Mouse (Mus musculus): Measurements from ENCODE around the gene Tfec. TPM values are rescaled to one million over a fixed set of nuclear protein-coding genes. Genes with fewer than 3 reads are reported as not detected.

Tfec gene
- polyA plus RNA-seq (2016; fragmentation: Nextera tagmentation; extraction: Ambion mirVana) = 1.0 and 1.1 TPM in 2 replicates

DNA sequence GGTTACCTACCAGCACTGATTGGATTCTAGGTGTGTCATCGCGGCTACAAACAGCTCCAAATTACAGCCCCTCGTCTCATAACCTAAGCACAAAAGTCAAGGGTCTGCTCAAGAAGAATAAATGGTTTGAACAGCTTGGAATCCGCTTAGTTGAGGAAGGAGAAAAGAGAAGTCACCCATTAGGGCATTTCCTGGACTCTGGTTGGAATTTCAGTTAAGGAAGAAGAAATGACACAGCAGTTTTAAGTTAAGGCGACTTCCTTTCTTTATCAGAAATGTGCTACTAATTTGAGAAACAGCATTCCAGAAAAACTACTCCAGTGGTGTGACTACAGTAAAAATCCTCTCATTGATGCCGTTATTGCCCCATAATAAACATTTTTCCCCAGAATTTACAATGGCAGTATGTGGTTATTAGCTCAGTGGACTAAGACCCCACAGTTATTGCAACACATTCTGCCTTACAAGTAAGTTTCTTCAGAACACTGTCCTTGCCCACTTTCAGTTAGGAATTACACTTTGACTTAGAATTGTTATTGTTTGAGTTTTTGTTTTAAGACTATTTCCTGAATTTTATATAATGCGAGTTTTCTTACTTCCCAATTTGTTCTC, at the start of gene Tfec:
Gene Tfec, minus strand, starts transcription at position 191 of the 612 bp plus-strand sequence.
- no peaks in the 10 kb centered on the region for H3K36me3 ChIP-seq (replicated peaks)
- 77% methylated on average over 7 of the region's 7 CpGs for WGBS
- H3K27ac ChIP-seq (replicated peaks) = no peak within 1 kb of the TSS
- H3K4me1 ChIP-seq = peaks cover 7% of the 10 kb centered on the region
- no peak for DNase-seq (ENCODE audit: low spot score)
- no peaks in the 10 kb centered on the region for H3K9me3 ChIP-seq
- no peaks in the 10 kb centered on the region for H3K27me3 ChIP-seq (replicated peaks; ENCODE audit: low read depth, poor library complexity, severe bottlenecking)
- no peak within 1 kb of the TSS for H3K4me3 ChIP-seq

DNA sequence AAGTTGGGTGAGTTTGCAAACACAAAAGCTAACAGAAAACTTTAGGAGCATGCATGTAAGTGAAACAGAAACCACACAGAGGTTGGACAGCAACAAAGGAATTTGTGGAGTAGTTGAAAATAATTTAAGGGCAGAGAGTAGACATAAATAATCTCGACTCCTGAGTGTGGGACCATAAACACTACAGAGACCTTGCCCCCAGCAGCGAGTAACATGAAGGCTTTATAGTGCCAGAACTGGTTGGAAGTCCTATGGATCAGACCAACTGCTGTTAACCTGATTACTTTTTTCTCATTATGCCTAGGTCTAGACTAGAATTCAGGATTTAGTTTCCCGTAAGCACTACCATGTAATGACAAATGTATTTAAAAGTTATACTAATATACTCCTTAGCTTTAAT, 49.6 kb upstream of the Tfec start:
- Histone ChIP-seq H3K27ac (replicated peaks) (no peak overlapping the region), H3K4me1 (no peaks in the 10 kb centered on the region), H3K9me3 (no peaks in the 10 kb centered on the region), H3K4me3 (no peak overlapping the region), H3K27me3 (replicated peaks; ENCODE audit: low read depth, poor library complexity, severe bottlenecking) (no peaks in the 10 kb centered on the region), H3K36me3 (replicated peaks) (no peaks in the 10 kb centered on the region)
- DNase-seq (ENCODE audit: low spot score) = no peak
- 83% methylated on average over 3 of the region's 3 CpGs for WGBS

DNA sequence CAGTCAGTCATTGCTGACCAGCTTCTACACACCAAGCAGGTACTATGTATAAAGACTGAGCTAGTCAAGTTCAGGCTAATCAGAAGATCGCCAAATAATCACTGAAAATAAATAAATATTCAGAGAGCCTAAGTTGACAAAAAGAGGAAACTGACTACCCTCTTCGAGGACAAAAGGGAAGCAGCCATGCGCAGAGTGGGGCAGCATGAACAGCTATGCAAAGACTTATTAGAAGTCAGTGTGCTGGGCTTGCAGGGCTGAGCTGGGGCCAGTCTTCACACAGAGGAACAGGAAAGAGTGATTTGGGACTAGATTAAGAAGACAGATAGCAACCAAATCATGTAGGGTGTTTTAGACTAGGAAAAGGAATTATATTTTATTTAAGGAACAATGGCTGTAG, 45.3 kb upstream of the Tfec start:
- Histone ChIP-seq H3K36me3 (replicated peaks) (no peaks in the 10 kb centered on the region), H3K9me3 (no peaks in the 10 kb centered on the region), H3K27me3 (replicated peaks; ENCODE audit: low read depth, poor library complexity, severe bottlenecking) (no peaks in the 10 kb centered on the region), H3K27ac (replicated peaks) (no peak overlapping the region), H3K4me3 (no peak overlapping the region), H3K4me1 (no peaks in the 10 kb centered on the region)
- DNase-seq (ENCODE audit: low spot score) = no peak
- 83% methylated on average over 3 of the region's 3 CpGs for WGBS

DNA sequence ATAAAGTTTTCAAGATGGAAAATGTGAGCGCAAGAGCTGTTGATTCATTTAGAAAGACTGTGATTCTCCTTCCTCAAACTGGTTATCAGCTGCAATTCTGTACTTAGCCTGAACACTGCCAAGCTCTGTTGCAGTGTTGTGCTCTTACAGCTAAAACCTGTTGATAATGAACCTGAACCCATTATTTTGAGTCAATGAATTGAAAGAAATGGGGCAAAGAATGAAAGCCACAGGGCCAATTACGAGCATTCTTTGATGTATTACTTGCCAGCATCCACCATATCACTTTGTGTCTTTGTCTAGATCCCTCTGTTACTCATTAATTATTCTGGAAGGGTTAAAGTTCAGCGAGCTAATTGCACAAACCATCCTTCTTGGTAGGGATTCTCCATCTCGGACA, 44.2 kb upstream of the Tfec start:
- 64% methylated on average over 4 of the region's 4 CpGs for WGBS
- no peak overlapping the region for H3K4me3 ChIP-seq
- no peaks in the 10 kb centered on the region for H3K9me3 ChIP-seq
- no peaks in the 10 kb centered on the region for H3K36me3 ChIP-seq (replicated peaks)
- no peaks in the 10 kb centered on the region for H3K27me3 ChIP-seq (replicated peaks; ENCODE audit: low read depth, poor library complexity, severe bottlenecking)
- DNase-seq (ENCODE audit: low spot score) = no peak
- H3K4me1 ChIP-seq = no peaks in the 10 kb centered on the region
- no peak overlapping the region for H3K27ac ChIP-seq (replicated peaks)

DNA sequence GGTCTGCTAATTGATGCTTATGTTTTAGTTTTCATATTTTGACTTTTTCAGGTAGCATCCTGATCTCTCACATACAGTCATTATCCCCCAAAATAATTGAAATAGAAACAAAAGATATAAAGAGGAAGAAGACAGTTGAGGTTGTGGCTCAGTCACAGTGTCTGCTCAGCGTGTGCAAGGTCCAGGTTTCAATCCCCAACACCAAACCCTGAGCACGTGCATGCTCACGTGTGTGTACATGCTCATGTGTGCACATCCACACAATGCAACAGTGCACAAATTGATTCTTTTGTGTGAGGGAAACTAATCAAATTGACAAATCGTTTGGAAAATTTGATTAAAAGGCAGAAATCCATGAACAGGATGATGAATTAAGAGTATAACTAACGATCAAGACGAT, 32.8 kb upstream of the Tfec start:
- no peaks in the 10 kb centered on the region for H3K4me1 ChIP-seq
- no peaks in the 10 kb centered on the region for H3K36me3 ChIP-seq (replicated peaks)
- DNase-seq (ENCODE audit: low spot score) = no peak
- H3K27ac ChIP-seq (replicated peaks) = no peak overlapping the region
- no peak overlapping the region for H3K4me3 ChIP-seq
- 85% methylated on average over 6 of the region's 6 CpGs for WGBS
- H3K9me3 ChIP-seq = no peaks in the 10 kb centered on the region
- H3K27me3 ChIP-seq (replicated peaks; ENCODE audit: low read depth, poor library complexity, severe bottlenecking) = no peaks in the 10 kb centered on the region

DNA sequence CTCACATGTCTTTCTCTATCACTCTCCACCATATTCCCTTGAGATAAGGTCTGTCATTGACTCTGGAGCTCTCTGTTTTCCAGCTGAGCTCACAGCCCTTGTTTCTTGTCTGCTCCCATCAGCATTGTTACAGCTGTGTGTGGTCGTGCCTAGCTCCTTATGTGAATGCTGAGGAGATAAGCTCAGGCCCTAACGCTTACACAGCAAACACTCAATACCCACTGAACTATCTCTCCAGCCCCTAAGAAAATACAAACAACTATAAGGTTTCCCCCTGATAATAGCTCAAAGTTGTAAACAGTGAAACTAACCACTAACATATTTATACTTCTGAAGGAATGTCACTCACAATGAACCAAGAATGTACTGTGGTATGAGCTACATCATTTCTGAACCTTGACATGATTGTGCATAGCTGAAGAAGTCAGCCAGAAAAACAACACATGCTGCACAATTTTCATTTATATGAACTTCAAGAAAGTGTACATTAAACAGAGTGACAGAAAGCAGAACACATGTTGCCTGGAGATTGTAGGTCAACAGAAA, 21.9 kb upstream of the Tfec start:
- no peaks in the 10 kb centered on the region for H3K36me3 ChIP-seq (replicated peaks)
- H3K4me1 ChIP-seq = no peaks in the 10 kb centered on the region
- H3K9me3 ChIP-seq = no peaks in the 10 kb centered on the region
- no peak for DNase-seq (ENCODE audit: low spot score)
- WGBS = 57% methylated on average over 2 of the region's 2 CpGs
- H3K27ac ChIP-seq (replicated peaks) = no peak overlapping the region
- no peak overlapping the region for H3K4me3 ChIP-seq
- H3K27me3 ChIP-seq (replicated peaks; ENCODE audit: low read depth, poor library complexity, severe bottlenecking) = no peaks in the 10 kb centered on the region

DNA sequence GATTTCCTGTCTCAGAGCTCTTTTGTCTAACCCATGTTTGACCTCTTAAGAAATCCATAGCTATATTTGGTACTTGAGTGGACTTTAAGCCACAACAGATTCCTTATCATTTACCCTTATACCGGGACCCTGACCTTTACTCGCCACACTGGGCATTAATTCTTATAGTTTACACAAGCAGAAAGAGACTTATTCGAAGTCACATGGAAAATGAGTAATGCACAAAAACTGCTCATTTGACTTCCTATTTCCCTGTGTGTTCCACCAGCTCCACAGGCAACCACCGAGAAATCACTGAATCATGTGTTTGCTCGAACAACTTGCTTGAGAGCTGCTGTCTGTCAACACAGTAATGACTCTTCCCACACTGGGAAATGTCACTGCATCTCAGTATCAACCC, 6.4 kb downstream of the Tfec start:
- Histone ChIP-seq H3K9me3 (no peaks in the 10 kb centered on the region), H3K36me3 (replicated peaks) (no peaks in the 10 kb centered on the region)
- 74% methylated on average over 5 of the region's 5 CpGs for WGBS

DNA sequence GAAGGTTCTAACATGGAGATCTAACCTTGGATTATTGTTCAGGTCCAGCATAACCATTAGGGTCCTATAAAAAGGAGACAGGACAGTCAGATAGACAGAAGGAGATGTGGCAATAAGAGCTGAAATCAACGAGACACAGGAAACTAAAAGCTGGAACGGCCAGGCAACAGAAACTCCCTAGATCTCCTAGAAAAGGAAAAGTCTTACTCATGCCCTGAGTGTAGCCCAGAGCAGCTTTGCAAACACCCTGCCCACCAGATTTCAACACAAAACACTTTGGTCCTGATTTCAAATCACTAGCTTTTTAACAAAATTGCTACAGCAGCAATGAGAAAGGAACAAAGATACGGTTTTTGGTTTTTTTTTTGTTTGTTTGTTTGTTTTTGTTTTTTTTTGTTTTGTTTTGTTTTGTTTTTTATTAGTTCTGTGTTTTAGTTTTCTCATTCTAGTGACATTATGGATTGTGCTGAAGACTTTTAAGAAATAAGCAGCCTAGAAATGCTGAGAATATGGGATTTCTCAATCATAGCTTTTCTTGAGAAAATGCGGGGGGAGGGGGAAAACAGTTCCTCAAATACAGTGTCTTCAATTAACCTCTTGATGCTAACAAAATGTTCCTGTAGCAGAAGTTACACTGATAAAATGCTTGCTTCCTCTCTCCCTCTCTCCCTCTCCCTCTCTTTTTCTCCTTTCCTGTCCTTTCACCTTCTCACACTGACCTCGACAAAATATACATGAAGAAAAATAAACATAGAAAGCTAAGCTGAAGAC, 14.5 kb downstream of the Tfec start:
- no peaks in the 10 kb centered on the region for H3K9me3 ChIP-seq
- no peak overlapping the region for H3K4me3 ChIP-seq
- peaks cover 5% of the 10 kb centered on the region; the same call in 1 of the 2 replicates for H3K4me1 ChIP-seq
- WGBS = 64% methylated on average over 5 of the region's 5 CpGs
- no peak overlapping the region for H3K27ac ChIP-seq (replicated peaks)
- no peaks in the 10 kb centered on the region for H3K36me3 ChIP-seq (replicated peaks)
- no peaks in the 10 kb centered on the region for H3K27me3 ChIP-seq (replicated peaks; ENCODE audit: low read depth, poor library complexity, severe bottlenecking)
- DNase-seq (ENCODE audit: low spot score) = no peak

More for the DNA sequence above, 6.4 kb downstream of the Tfec start:
- H3K27me3 ChIP-seq (replicated peaks; ENCODE audit: low read depth, poor library complexity, severe bottlenecking) = no peaks in the 10 kb centered on the region
- H3K4me1 ChIP-seq = peaks cover 8% of the 10 kb centered on the region
- no peak overlapping the region for H3K27ac ChIP-seq (replicated peaks)
- DNase-seq (ENCODE audit: low spot score) = no peak
- no peak overlapping the region for H3K4me3 ChIP-seq

DNA sequence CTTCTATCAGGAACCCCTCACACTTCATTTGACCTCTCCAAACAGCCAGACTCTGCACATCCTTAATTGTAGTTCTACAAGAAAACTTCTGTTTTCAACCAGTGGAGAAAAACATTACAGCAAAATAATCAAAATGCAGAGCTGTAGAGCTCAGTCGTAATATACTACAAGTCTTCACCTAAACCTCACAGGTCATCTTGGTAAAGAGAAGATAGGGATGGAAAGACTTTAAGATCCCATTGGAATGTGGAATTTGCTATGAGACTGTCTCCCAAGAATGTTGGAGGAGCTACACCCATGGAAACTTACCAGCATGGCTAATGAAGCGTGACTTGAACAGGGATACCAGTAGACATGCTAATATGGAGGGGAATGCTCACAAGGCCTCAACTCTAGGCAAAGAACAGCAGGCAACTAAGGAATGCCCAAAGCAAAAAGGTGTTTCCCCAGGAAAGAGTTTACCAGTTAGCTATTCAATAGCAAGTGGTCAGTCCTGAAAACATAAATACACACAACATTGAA, 24.2 kb downstream of the Tfec start:
- Histone ChIP-seq H3K36me3 (replicated peaks) (no peaks in the 10 kb centered on the region), H3K27ac (replicated peaks) (no peak overlapping the region), H3K9me3 (no peaks in the 10 kb centered on the region), H3K27me3 (replicated peaks; ENCODE audit: low read depth, poor library complexity, severe bottlenecking) (no peaks in the 10 kb centered on the region), H3K4me3 (no peak overlapping the region), H3K4me1 (no peaks in the 10 kb centered on the region)
- DNase-seq (ENCODE audit: low spot score) = no peak
- WGBS = 89% methylated on average over 2 of the region's 2 CpGs

DNA sequence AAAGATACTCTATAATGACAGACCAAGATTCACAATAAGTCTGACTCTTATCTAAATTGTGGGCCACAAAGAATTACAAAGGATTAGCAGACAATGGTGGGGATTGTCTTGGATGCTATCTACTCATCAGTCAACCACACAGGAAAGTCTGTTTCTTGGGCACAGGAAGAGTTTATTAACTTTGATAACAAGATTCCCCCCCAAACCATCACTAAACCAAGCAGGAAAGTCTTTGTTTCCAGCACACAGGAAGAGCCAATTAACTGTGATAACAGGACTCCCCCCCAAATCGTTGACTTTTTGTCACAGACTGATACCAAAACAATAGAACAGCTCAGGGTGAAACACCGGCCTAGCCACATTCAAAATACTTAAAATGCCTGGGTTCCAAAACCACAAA, 28.2 kb downstream of the Tfec start:
- H3K4me3 ChIP-seq = no peak overlapping the region
- no peak for DNase-seq (ENCODE audit: low spot score)
- no peak overlapping the region for H3K27ac ChIP-seq (replicated peaks)
- H3K27me3 ChIP-seq (replicated peaks; ENCODE audit: low read depth, poor library complexity, severe bottlenecking) = no peaks in the 10 kb centered on the region
- 39% methylated on average over 2 of the region's 2 CpGs for WGBS
- H3K9me3 ChIP-seq = no peaks in the 10 kb centered on the region
- H3K4me1 ChIP-seq = no peaks in the 10 kb centered on the region
- H3K36me3 ChIP-seq (replicated peaks) = no peaks in the 10 kb centered on the region

DNA sequence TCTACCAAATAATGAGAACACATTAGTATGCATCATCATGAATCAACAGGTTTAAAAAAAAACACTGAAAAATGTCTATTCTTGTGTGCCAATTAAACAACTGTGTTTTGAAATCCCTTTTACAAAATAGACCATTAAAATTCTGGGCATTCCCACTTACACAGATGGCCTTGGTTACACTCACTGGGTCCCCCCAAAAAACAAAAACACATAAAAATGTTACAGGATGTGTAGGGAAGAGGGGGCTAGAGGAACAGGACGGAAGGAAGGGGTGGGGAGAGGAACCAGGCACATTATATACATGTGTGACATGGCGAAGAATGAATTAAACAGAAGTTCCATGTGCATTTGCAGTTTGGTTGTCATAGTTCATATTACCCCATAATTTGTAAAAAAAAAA, 29.9 kb downstream of the Tfec start:
- Histone ChIP-seq H3K4me1 (no peaks in the 10 kb centered on the region), H3K36me3 (replicated peaks) (no peaks in the 10 kb centered on the region), H3K27me3 (replicated peaks; ENCODE audit: low read depth, poor library complexity, severe bottlenecking) (no peaks in the 10 kb centered on the region), H3K4me3 (no peak overlapping the region), H3K27ac (replicated peaks) (no peak overlapping the region), H3K9me3 (no peaks in the 10 kb centered on the region)
- WGBS = 66% methylated on average over 2 of the region's 2 CpGs
- DNase-seq (ENCODE audit: low spot score) = no peak

DNA sequence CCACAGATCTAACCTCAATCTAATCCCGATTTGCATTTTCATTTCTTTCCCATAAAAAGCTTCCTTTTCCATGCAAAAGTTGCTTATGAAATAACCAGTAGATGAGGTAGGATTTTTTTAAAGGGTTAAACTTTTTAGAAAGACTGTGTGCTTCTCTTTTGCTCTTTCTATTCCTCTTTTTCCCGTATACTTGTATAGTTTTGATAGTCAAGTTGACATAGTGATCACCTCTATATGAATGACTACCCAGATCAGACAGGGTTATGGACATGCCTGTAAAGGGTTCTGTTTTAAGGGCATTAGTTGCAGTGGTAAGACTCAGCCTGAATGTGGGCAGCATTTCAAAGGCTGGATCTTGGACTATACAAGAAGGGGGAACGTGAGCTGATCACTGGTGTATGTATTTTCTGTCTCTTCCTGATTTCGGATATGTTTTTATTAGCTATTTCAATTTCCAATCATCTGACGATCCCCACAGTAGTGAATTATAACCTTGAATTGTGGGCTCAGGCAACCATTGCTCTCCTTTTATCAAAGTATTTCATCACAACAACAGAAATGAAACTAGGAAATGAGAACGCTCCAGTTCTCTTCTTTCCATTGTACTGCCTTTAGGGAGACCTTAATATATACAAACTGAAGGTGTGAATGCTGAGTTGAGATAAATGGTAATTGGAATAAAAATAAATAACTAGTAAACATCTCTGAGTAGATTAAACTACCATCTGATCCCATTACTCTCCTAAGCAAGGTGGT, 35.3 kb downstream of the Tfec start:
- Histone ChIP-seq H3K27me3 (replicated peaks; ENCODE audit: low read depth, poor library complexity, severe bottlenecking) (no peaks in the 10 kb centered on the region), H3K4me1 (no peaks in the 10 kb centered on the region), H3K9me3 (no peaks in the 10 kb centered on the region), H3K36me3 (replicated peaks) (no peaks in the 10 kb centered on the region), H3K27ac (replicated peaks) (no peak overlapping the region), H3K4me3 (no peak overlapping the region)
- 93% methylated on average over 6 of the region's 6 CpGs for WGBS
- DNase-seq (ENCODE audit: low spot score) = no peak
